Mouse (Mus musculus) kidney, postnatal 0 days (tissue): ENCODE data around the gene Trim41. TPM values are rescaled to one million over a fixed set of nuclear protein-coding genes. Genes with fewer than 3 reads are reported as not detected.

Experiments
- ATAC-seq: fragments of 200-750 bp; cut with Nextera tagmentation; replicated peaks from 2 replicates; pipeline ENCODE4 v1.8.0; 2017; ENCODE audit warnings: low read depth, moderate number of reproducible peaks, moderate TSS enrichment, moderate library complexity; ENCODE audit not compliant: low FRiP score
- DNase-seq: peaks from one replicate; pipeline ENCODE4 v3.0.0-alpha.2; 2016; ENCODE audit warnings: low spot score
- H3K27ac ChIP-seq: fragments of 300-500 bp; sonication (generic); 2 replicates; pipeline ENCODE4 v1.5.1; 2014; ENCODE audit warnings: mild to moderate bottlenecking
- H3K27me3 ChIP-seq: fragments of 300-500 bp; sonication (generic); 2 replicates; pipeline ENCODE4 v1.6.1; 2014; ENCODE audit warnings: low read length, mixed read lengths; ENCODE audit not compliant: insufficient read depth
- H3K36me3 ChIP-seq: fragments of 300-500 bp; sonication (generic); 2 replicates; pipeline ENCODE4 v1.6.1; 2014; ENCODE audit warnings: low read length, mixed read lengths; ENCODE audit not compliant: insufficient read depth
- H3K4me1 ChIP-seq: fragments of 300-500 bp; sonication (generic); replicated peaks from 2 replicates; pipeline ENCODE4 v1.6.1; 2014; ENCODE audit warnings: antibody characterized with exemption, low read length, mixed read lengths; ENCODE audit not compliant: insufficient read depth
- H3K4me2 ChIP-seq: fragments of 300-500 bp; sonication (generic); 2 replicates; pipeline ENCODE4 v1.6.1; 2014; ENCODE audit warnings: mild to moderate bottlenecking, low read length, moderate library complexity, mixed read lengths
- H3K4me3 ChIP-seq: fragments of 300-500 bp; sonication (generic); replicated peaks from 2 replicates; pipeline ENCODE4 v1.5.1; 2014; ENCODE audit warnings: low read depth, low read length
- H3K9ac ChIP-seq: fragments of 300-500 bp; sonication (generic); 2 replicates; pipeline ENCODE4 v1.6.1; 2014; ENCODE audit warnings: low read depth, low read length
- H3K9me3 ChIP-seq: fragments of 300-500 bp; sonication (generic); replicated peaks from 2 replicates; pipeline ENCODE4 v1.6.1; 2016; ENCODE audit warnings: low read length, inconsistent platforms, mixed read lengths
- CTCF ChIP-seq: IDR thresholded peaks from 2 replicates; pipeline ENCODE4 v1.5.1; 2016; ENCODE audit warnings: antibody characterized with exemption, low read depth, mild to moderate bottlenecking, moderate library complexity
- WGBS: fragments of 180-500 bp; shearing (Covaris S2); extraction: QIAGEN DNeasy Blood & Tissue Kit; methylation state at CpG from one replicate; pipeline ENCODE4 v1.1.7; 2014; 5-methylcytosine and 5-hydroxymethylcytosine counted together
- polyA plus RNA-seq: library from polyadenylated mRNA; unstranded; fragments of >200 nt; fragmentation: Nextera tagmentation; extraction: Ambion mirVana; gene quantifications from 2 replicates; pipeline ENCODE4 v1.2.1, GENCODE M21; 2015

Trim41 gene
- polyA plus RNA-seq, 1 experiment from 2014 or later, result 5.2 TPM

DNA sequence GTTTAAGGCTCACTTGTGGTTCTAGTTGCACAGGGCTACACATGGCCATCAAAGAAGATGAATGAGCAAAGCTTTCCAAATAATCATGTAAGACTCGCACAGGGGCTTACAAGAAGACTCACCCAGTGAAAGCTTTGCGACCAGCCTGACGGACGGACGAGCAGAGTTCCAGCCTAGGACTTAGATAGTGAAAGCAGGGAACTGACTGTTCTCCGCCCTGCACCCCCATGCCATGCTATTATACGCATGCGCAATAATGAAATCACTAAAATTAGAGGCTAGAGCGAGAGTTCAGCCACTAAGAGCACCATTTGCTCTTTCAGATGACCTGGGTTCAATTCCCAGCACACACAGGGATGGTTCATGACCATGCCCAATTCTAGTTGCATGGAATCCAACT lies 39.9 kb downstream of the Trim41 start:
- TF ChIP-seq CTCF, result no peak
- WGBS, result 86% methylated on average over 9 of the region's 9 CpGs
- no peak for ATAC-seq

DNA sequence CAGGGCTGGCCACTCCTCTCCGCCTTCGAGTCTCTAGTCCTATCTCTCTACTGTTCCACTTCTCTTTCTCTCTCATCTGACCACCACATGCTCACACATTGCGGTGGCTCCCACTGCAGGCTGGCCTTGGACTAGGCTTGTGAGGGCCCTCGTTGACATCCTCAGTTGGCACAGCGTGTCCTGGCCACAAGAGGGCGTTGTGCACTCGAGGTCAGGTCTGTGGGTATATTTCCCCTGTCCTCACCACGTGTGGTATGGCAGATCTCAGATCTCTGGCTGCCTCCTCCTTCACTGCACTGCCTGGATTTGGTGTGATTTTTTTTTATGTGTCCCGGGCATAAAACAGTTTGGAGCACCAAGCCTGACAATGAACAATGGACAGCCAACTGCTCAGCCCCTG lies 40.5 kb downstream of the Trim41 start:
- no peaks in the 10 kb centered on the region for H3K36me3 ChIP-seq
- no peak overlapping the region for H3K4me3 ChIP-seq
- DNase-seq, result no peak
- H3K4me1 ChIP-seq, result no peaks in the 10 kb centered on the region
- no peak overlapping the region for H3K4me2 ChIP-seq
- 51% methylated on average over 9 of the region's 9 CpGs for WGBS
- no peaks in the 10 kb centered on the region for H3K27me3 ChIP-seq
- no peak overlapping the region for H3K27ac ChIP-seq
- H3K9me3 ChIP-seq, result no peaks in the 10 kb centered on the region
- H3K9ac ChIP-seq, result no peak overlapping the region
- no peak for ATAC-seq
- TF ChIP-seq CTCF, result peak; percentile 43; the same call in 1 of the 2 replicates

More for the DNA sequence above, 39.9 kb downstream of the Trim41 start:
- DNase-seq, result no peak
- Histone ChIP-seq H3K9ac (no peak overlapping the region), H3K4me1 (no peaks in the 10 kb centered on the region), H3K36me3 (no peaks in the 10 kb centered on the region), H3K4me3 (no peak overlapping the region), H3K27me3 (no peaks in the 10 kb centered on the region), H3K27ac (no peak overlapping the region), H3K9me3 (no peaks in the 10 kb centered on the region), H3K4me2 (no peak overlapping the region)

DNA sequence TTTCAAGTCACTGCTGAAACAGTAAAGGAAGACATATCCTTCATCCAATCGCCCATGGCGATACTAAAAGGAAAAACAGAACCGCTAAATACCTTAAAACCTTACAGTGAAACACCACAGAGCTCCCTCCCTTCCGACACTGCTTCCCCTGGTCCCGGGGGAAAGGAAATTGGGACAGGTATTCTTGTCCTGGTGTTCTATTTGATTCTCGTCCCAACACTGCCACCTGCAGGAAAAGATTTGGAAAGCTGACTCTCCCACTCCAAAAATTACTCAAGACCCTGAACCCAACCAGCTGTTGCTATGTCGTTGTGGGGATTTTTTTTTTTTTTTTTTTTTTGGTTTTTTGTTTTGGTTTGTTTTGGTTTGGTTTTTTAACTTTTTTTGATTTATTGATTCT lies 41.7 kb downstream of the Trim41 start:
- TF ChIP-seq CTCF, result peak; percentile 78
- no peaks in the 10 kb centered on the region for H3K36me3 ChIP-seq
- H3K9me3 ChIP-seq, result no peaks in the 10 kb centered on the region
- WGBS, result 1% methylated on average over 7 of the region's 7 CpGs
- H3K27ac ChIP-seq, result no peak overlapping the region
- H3K4me1 ChIP-seq, result no peaks in the 10 kb centered on the region
- H3K4me2 ChIP-seq, result peak overlapping the region; percentile 21; the same call in 1 of the 2 replicates
- DNase-seq (peak; percentile 94), ATAC-seq (no peak)
- H3K27me3 ChIP-seq, result no peaks in the 10 kb centered on the region
- no peak overlapping the region for H3K9ac ChIP-seq
- H3K4me3 ChIP-seq, result no peak overlapping the region

DNA sequence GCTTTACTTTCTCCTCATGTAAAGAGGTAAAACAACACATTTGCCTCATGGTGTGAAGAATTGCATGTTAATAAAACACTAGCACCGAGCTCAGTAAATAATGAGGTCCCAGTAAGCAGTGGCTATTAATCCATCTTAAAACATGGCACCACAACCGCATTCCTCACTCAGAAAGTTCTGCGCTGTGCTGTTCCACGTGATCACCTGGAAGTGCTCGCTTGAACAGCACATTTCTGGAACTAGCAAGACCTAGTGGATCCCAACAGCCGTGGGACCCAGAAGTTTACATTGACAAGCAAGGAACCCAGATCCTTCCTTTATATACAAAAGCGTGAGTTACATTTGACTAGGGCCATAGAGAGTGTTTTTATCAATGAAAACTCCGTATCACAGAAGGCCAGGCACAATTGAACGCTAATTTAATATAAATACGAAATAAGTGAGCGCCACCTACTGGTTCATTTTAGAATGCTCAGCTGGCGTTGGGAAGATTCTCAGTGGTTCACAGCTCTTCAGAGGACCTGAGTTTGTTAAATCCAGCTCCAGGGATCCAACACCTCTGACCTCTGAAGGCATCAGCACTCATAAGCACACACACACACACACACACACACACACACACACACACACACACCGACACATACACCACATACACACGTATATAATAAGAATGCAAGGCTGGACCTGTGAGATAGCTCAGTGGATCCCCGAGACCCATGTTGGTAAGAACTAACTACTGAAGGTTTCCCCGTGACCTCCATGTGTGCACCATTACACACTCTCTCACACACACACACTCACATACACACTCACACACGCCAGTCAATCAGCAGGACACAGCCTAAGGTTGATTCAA lies 42.5 kb downstream of the Trim41 start:
- no peaks in the 10 kb centered on the region for H3K36me3 ChIP-seq
- H3K4me1 ChIP-seq, result no peaks in the 10 kb centered on the region
- no peak; the same call in 1 of the 2 replicates for ATAC-seq
- peak; percentile 71 for TF ChIP-seq CTCF
- peak; percentile 82 for DNase-seq
- no peak overlapping the region for H3K27ac ChIP-seq
- H3K9ac ChIP-seq, result no peak overlapping the region
- H3K9me3 ChIP-seq, result no peaks in the 10 kb centered on the region
- H3K4me3 ChIP-seq, result no peak overlapping the region
- H3K27me3 ChIP-seq, result no peaks in the 10 kb centered on the region
- 38% methylated on average over 17 of the region's 17 CpGs for WGBS
- peak overlapping the region; percentile 39 for H3K4me2 ChIP-seq

DNA sequence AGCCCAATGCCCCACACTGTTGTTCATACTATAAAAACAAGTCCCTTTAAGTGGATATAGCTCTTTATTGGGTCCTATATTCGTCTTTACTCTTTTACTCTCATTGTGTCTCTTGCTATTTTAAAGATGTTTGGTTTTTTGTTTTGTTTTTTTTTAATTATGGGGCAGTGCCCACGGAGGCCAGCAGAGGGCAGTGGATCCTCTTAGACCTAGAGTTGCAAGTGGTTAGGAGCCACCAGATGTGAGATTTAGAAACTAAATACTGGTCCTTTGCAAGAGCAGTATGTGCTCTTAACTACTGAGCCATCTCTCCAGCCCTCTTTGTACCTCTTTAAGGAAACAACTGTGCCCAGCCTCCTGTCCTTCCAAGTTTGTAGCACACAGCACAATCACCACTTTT lies 45.5 kb downstream of the Trim41 start:
- Histone ChIP-seq H3K27me3 (no peaks in the 10 kb centered on the region), H3K4me2 (no peak overlapping the region), H3K9me3 (no peaks in the 10 kb centered on the region), H3K9ac (no peak overlapping the region), H3K4me1 (no peaks in the 10 kb centered on the region), H3K4me3 (no peak overlapping the region), H3K27ac (no peak overlapping the region), H3K36me3 (no peaks in the 10 kb centered on the region)
- DNase-seq, result peak; percentile 65
- ATAC-seq, result no peak
- TF ChIP-seq CTCF, result peak; percentile 81
- WGBS, result 14% methylated on average over 2 of the region's 2 CpGs

DNA sequence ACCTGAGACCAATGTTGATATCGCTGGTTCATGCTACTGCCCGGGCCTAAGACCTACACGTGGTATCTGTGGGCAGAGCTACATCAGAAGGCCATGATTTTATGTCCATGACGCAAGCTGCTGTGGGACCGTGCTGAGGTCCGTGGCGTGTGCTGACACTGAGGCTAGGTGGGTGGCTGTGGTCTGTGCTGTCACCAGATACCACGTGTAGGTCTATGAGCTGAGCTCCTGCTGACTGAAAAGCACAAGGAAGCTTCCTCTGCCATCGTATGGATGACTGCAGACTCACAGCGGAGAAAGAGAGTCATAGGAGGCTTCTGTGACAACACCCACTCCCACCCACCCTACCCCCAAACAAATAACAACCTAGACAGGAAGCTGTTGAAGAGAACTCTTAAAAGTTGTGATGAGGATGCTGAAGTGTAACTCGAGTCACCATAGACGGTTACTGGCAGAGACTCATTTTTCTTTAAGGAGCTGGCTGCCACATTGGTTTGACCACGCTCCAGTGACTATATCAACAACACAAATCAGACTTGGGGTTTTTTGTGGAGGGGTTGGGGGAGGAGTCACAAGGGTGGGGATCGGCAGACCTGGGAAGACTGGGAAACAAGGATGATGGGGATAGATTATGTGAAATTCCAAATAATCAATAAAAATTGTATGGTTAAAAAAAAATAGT lies 49.8 kb downstream of the Trim41 start:
- H3K9me3 ChIP-seq, result no peaks in the 10 kb centered on the region
- ATAC-seq, result peak; percentile 71
- H3K9ac ChIP-seq, result no peak overlapping the region
- no peak overlapping the region for H3K27ac ChIP-seq
- no peak overlapping the region for H3K4me2 ChIP-seq
- H3K4me3 ChIP-seq, result no peak overlapping the region
- DNase-seq, result peak; percentile 68
- H3K36me3 ChIP-seq, result no peaks in the 10 kb centered on the region
- no peaks in the 10 kb centered on the region for H3K27me3 ChIP-seq
- 39% methylated on average over 14 of the region's 14 CpGs for WGBS
- no peaks in the 10 kb centered on the region for H3K4me1 ChIP-seq
- no peak for TF ChIP-seq CTCF
